Comparison of ENCODE assay signal across 27 mouse cellular contexts in genomic region chr17:27600286-27600685, GRCm38 (mm10). TPM values are rescaled to one million over a fixed set of nuclear protein-coding genes. Genes with fewer than 3 reads are reported as not detected.
"Had no signal": no experiment of that assay in that cellular context is flagged by ENCODE, and none has a peak within 500 bp of the region (broad histone marks: within the 10 kb centered on the region; RNA-seq: fewer than 3 reads in every experiment).

No protein-coding gene starts in this region.

- H3K9me3 ChIP-seq: liver, embryonic 13.5 days had no signal

- H3K27ac ChIP-seq: left cerebral cortex, adult 2 months; liver, embryonic 13.5 days had no signal

- H3K9ac ChIP-seq: liver, embryonic 13.5 days had no signal

- H3K4me3 ChIP-seq: left cerebral cortex, adult 2 months; liver, embryonic 13.5 days had no signal

- H3K4me2 ChIP-seq: liver, embryonic 13.5 days; midbrain, embryonic 11.5 days had no signal

- DNase-seq: kidney, postnatal 14 days; kidney, postnatal 4 days; layer of hippocampus, postnatal 36 days; liver, embryonic 13.5 days; lung, adult 2 months; lung, postnatal 14 days; lung, postnatal 4 days; midbrain, embryonic 14.5 days; thymus, adult 18-20 months; thymus, postnatal 36 days had no signal

- H3K27me3 ChIP-seq: liver, embryonic 13.5 days had no signal

RNA-seq across cellular contexts. Expression of gene RPS10-NUDT3, which starts 34.7 kb away (rescaled TPM):
- total RNA-seq: layer of hippocampus, postnatal 36 days; left cerebral cortex, postnatal 10 days; left cerebral cortex, postnatal 36 days; liver, adult 2 months; megakaryocyte progenitor cell, adult 5-6 weeks; megakaryocyte-erythroid progenitor cell, adult 5-6 weeks; midbrain, postnatal 0 days had no signal
- polyA plus RNA-seq: limb, embryonic 11.5 days; liver, adult 2 months; liver, embryonic 13.5 days; liver, embryonic 16.5 days; lung, adult 2 months; lung, embryonic 16.5 days; midbrain, embryonic 11.5 days; midbrain, embryonic 14.5 days; midbrain, postnatal 0 days; neural tube, embryonic 11.5 days; neural tube, embryonic 14.5 days; small intestine, adult 2 months; spleen, adult 2 months; stomach, embryonic 16.5 days; testis, adult 2 months had no signal
